Mouse (Mus musculus): ENCODE data around the gene Pla1a. TPM values are rescaled to one million over a fixed set of nuclear protein-coding genes. Genes with fewer than 3 reads are reported as not detected.

Gene Pla1a
- total and polyA plus RNA-seq, 2 experiments, result 55.2 to 82.1 TPM

GRCm38 (mm10) chr16:38375182-38375581 is 57.8 kb downstream of the Pla1a start:
- DNase-seq (ENCODE audit: extremely low read depth, low read depth, low spot score), result no peak
- Histone ChIP-seq H3K4me3 (ENCODE audit: insufficient read depth, low read depth, low read length) (no peak overlapping the region), H3K27ac (replicated peaks; ENCODE audit: insufficient read depth, low read depth, low read length) (no peak overlapping the region), H3K79me2 (ENCODE audit: control insufficient read depth, insufficient read depth, low read length) (no peaks in the 10 kb centered on the region), H3K4me1 (ENCODE audit: control insufficient read depth, insufficient read depth, low read length) (peaks cover 1% of the 10 kb centered on the region; the same call in 1 of the 2 replicates), H3K9ac (ENCODE audit: low read depth, low read length) (no peak overlapping the region), H3K36me3 (ENCODE audit: control insufficient read depth, insufficient read depth, low read length) (no peaks in the 10 kb centered on the region), H3K27me3 (ENCODE audit: control insufficient read depth, insufficient read depth, low read length) (no peaks in the 10 kb centered on the region)
- WGBS, result 75% methylated on average over 7 of the region's 7 CpGs
- no peak for TF ChIP-seq POLR2A (IDR thresholded peaks at IDR 0.05; ENCODE audit: extremely low read depth, insufficient read depth, low read length)
- no peak for TF ChIP-seq CTCF (IDR thresholded peaks at IDR 0.05; ENCODE audit: low read depth, low read length)

- no peak overlapping the region for H3K9ac ChIP-seq (ENCODE audit: low read depth, low read length)
- H3K36me3 ChIP-seq (ENCODE audit: control insufficient read depth, insufficient read depth, low read length), result no peaks in the 10 kb centered on the region
- H3K27me3 ChIP-seq (ENCODE audit: control insufficient read depth, insufficient read depth, low read length), result no peaks in the 10 kb centered on the region
- H3K27ac ChIP-seq (replicated peaks; ENCODE audit: insufficient read depth, low read depth, low read length), result no peak overlapping the region
- DNase-seq (ENCODE audit: extremely low read depth, low read depth, low spot score), result no peak
- 81% methylated on average over 10 of the region's 10 CpGs for WGBS
- H3K4me3 ChIP-seq (ENCODE audit: insufficient read depth, low read depth, low read length), result no peak overlapping the region
- peaks cover 1% of the 10 kb centered on the region; the same call in 1 of the 2 replicates for H3K4me1 ChIP-seq (ENCODE audit: control insufficient read depth, insufficient read depth, low read length)
- TF ChIP-seq POLR2A (IDR thresholded peaks at IDR 0.05; ENCODE audit: extremely low read depth, insufficient read depth, low read length) (no peak), CTCF (IDR thresholded peaks at IDR 0.05; ENCODE audit: low read depth, low read length) (no peak)
- H3K79me2 ChIP-seq (ENCODE audit: control insufficient read depth, insufficient read depth, low read length), result no peaks in the 10 kb centered on the region
Observed at GRCm38 (mm10) chr16:38374379-38375140, 58.4 kb downstream of the Pla1a start.

GRCm38 (mm10) chr16:38373941-38374340 is 59.0 kb downstream of the Pla1a start:
- Histone ChIP-seq H3K9ac (ENCODE audit: low read depth, low read length) (no peak overlapping the region), H3K27me3 (ENCODE audit: control insufficient read depth, insufficient read depth, low read length) (no peaks in the 10 kb centered on the region), H3K4me1 (ENCODE audit: control insufficient read depth, insufficient read depth, low read length) (peaks cover 1% of the 10 kb centered on the region; the same call in 1 of the 2 replicates), H3K79me2 (ENCODE audit: control insufficient read depth, insufficient read depth, low read length) (no peaks in the 10 kb centered on the region), H3K36me3 (ENCODE audit: control insufficient read depth, insufficient read depth, low read length) (no peaks in the 10 kb centered on the region), H3K4me3 (ENCODE audit: insufficient read depth, low read depth, low read length) (no peak overlapping the region), H3K27ac (replicated peaks; ENCODE audit: insufficient read depth, low read depth, low read length) (no peak overlapping the region)
- TF ChIP-seq CTCF (IDR thresholded peaks at IDR 0.05; ENCODE audit: low read depth, low read length), result no peak
- no peak for TF ChIP-seq POLR2A (IDR thresholded peaks at IDR 0.05; ENCODE audit: extremely low read depth, insufficient read depth, low read length)
- 84% methylated on average over 16 of the region's 16 CpGs for WGBS
- DNase-seq (ENCODE audit: extremely low read depth, low read depth, low spot score), result no peak

GRCm38 (mm10) chr16:38373439-38373838 is 59.5 kb downstream of the Pla1a start:
- Histone ChIP-seq H3K4me1 (ENCODE audit: control insufficient read depth, insufficient read depth, low read length) (peaks cover 1% of the 10 kb centered on the region; the same call in 1 of the 2 replicates), H3K27ac (replicated peaks; ENCODE audit: insufficient read depth, low read depth, low read length) (no peak overlapping the region), H3K36me3 (ENCODE audit: control insufficient read depth, insufficient read depth, low read length) (no peaks in the 10 kb centered on the region), H3K79me2 (ENCODE audit: control insufficient read depth, insufficient read depth, low read length) (no peaks in the 10 kb centered on the region), H3K4me3 (ENCODE audit: insufficient read depth, low read depth, low read length) (no peak overlapping the region), H3K9ac (ENCODE audit: low read depth, low read length) (no peak overlapping the region), H3K27me3 (ENCODE audit: control insufficient read depth, insufficient read depth, low read length) (no peaks in the 10 kb centered on the region)
- WGBS, result 38% methylated on average over 10 of the region's 10 CpGs
- TF ChIP-seq POLR2A (IDR thresholded peaks at IDR 0.05; ENCODE audit: extremely low read depth, insufficient read depth, low read length) (no peak), CTCF (IDR thresholded peaks at IDR 0.05; ENCODE audit: low read depth, low read length) (no peak)
- peak; percentile 72 for DNase-seq (ENCODE audit: extremely low read depth, low read depth, low spot score)

GRCm38 (mm10) chr16:38372876-38373275 is 60.1 kb downstream of the Pla1a start:
- Histone ChIP-seq H3K36me3 (ENCODE audit: control insufficient read depth, insufficient read depth, low read length) (no peaks in the 10 kb centered on the region), H3K79me2 (ENCODE audit: control insufficient read depth, insufficient read depth, low read length) (no peaks in the 10 kb centered on the region), H3K4me3 (ENCODE audit: insufficient read depth, low read depth, low read length) (no peak overlapping the region), H3K27ac (replicated peaks; ENCODE audit: insufficient read depth, low read depth, low read length) (no peak overlapping the region), H3K27me3 (ENCODE audit: control insufficient read depth, insufficient read depth, low read length) (no peaks in the 10 kb centered on the region), H3K4me1 (ENCODE audit: control insufficient read depth, insufficient read depth, low read length) (peaks cover 1% of the 10 kb centered on the region; the same call in 1 of the 2 replicates), H3K9ac (ENCODE audit: low read depth, low read length) (no peak overlapping the region)
- no peak for DNase-seq (ENCODE audit: extremely low read depth, low read depth, low spot score)
- no peak for TF ChIP-seq POLR2A (IDR thresholded peaks at IDR 0.05; ENCODE audit: extremely low read depth, insufficient read depth, low read length)
- TF ChIP-seq CTCF (IDR thresholded peaks at IDR 0.05; ENCODE audit: low read depth, low read length), result no peak
- WGBS, result 87% methylated on average over 4 of the region's 4 CpGs

- Histone ChIP-seq H3K79me2 (ENCODE audit: control insufficient read depth, insufficient read depth, low read length) (no peaks in the 10 kb centered on the region), H3K9ac (ENCODE audit: low read depth, low read length) (no peak overlapping the region), H3K4me3 (ENCODE audit: insufficient read depth, low read depth, low read length) (no peak overlapping the region), H3K27me3 (ENCODE audit: control insufficient read depth, insufficient read depth, low read length) (no peaks in the 10 kb centered on the region), H3K27ac (replicated peaks; ENCODE audit: insufficient read depth, low read depth, low read length) (no peak overlapping the region), H3K36me3 (ENCODE audit: control insufficient read depth, insufficient read depth, low read length) (no peaks in the 10 kb centered on the region), H3K4me1 (ENCODE audit: control insufficient read depth, insufficient read depth, low read length) (peaks cover 1% of the 10 kb centered on the region; the same call in 1 of the 2 replicates)
- 98% methylated on average over 15 of the region's 15 CpGs for WGBS
- DNase-seq (ENCODE audit: extremely low read depth, low read depth, low spot score), result no peak
- TF ChIP-seq CTCF (IDR thresholded peaks at IDR 0.05; ENCODE audit: low read depth, low read length) (no peak), POLR2A (IDR thresholded peaks at IDR 0.05; ENCODE audit: extremely low read depth, insufficient read depth, low read length) (no peak)
Observed at GRCm38 (mm10) chr16:38371705-38372296, 61.1 kb downstream of the Pla1a start.

All from liver, adult 2 months (tissue).